Mouse (Mus musculus) CD8-positive naive resting alpha-beta T cell, adult 57 days (primary cell): ENCODE data around the gene Lrpap1. TPM values are rescaled to one million over a fixed set of nuclear protein-coding genes. Genes with fewer than 3 reads are reported as not detected.

Experiments used
- total RNA-seq: library from RNA; stranded (reverse); gene quantifications from one replicate; pipeline ENCODE4 v1.2.4, GENCODE M21; 2023

The Lrpap1 gene
- 40.4 TPM for total RNA-seq

GRCm38 (mm10) chr5:35104960-35105921 is at the start of gene Lrpap1:
Lrpap1 (minus strand) TSS chr5:35105766.

GRCm38 (mm10) chr5:35056604-35057432 is 48.7 kb downstream of the Lrpap1 start, which contains the start of gene Dok7:
Dok7 (plus strand) TSS chr5:35056766.

Other genes with a start within 250 kb of the Lrpap1 start
- 2.6 TPM for gene Msantd1, start 197.8 kb downstream of the Lrpap1 start, total RNA-seq
- gene Rgs12, start 156.3 kb downstream of the Lrpap1 start, total RNA-seq, result 3.1 TPM
- not detected for gene Hgfac, start 64.3 kb downstream of the Lrpap1 start, total RNA-seq
- not detected for gene Dok7, start 49.0 kb downstream of the Lrpap1 start, total RNA-seq
- gene Adra2c, start 172.6 kb upstream of the Lrpap1 start, total RNA-seq, result not detected